Mouse (Mus musculus): ENCODE results near the gene Fam102a.

DNA sequence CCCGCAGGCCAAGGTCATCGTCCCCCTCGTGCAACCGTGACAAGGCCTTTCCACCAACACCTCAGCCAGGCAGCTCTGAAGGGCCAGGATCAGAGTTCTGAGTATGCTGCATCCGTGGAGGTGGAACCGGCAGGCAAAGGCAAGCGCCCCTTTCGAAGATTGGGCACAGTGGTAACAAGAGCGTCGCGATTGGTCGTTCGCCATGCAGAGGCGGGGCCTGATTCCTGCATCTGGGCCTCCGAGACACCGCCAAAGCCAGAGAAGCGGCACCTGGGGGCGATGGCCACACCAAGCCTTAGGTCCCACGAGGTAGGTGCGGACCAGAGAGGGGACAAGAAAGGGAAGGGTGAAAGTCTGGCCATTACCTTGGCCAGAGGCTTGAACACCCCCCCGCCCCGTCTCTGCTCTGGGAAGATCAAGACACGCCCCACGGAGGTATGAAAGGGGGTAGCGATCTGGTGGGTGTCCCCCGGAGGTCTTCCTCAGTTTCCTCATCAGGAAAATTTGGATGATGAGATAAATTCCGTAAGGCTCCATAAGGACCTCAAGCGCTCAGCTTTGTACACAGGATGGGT is 40.5 kb downstream of the Fam102a start, which contains the start of gene 9430097D07Rik:
- TF ChIP-seq ZNF384 (IDR thresholded peaks at IDR 0.05; ENCODE audit: low read depth, low read length) (no peak), CTCF (conservative IDR thresholded peaks at IDR 0.05 in 1 of 2, IDR thresholded peaks at IDR 0.05 in 1 of 2; ENCODE audit: low read depth in 2 of 2, low read length in 2 of 2) (no peak), EP300 (IDR thresholded peaks at IDR 0.05; ENCODE audit: low read length) (no peak), PAX5 (IDR thresholded peaks at IDR 0.05; ENCODE audit: low read length) (no peak), ZC3H11A (IDR thresholded peaks at IDR 0.05; ENCODE audit: low read depth, low read length) (no peak), POLR2A (IDR thresholded peaks at IDR 0.05; ENCODE audit: low read depth, low read length) (no peak), ZMIZ1 (IDR thresholded peaks at IDR 0.05; ENCODE audit: low read depth, low read length) (no peak)

All from CH12.LX (cell line).